Mouse (Mus musculus) spleen, postnatal 14 days (tissue): ENCODE results near the gene Ryr3.
"Not testable (repeated sequence)": the region's sequence is repeated elsewhere in the genome, so short reads cannot be mapped to it uniquely, and the experiment has no call there.

Source experiments
- DNase-seq, 2 experiments: peaks; one replicate each; pipeline ENCODE4 v3.0.0; 2021 to 2022; ENCODE audit warnings: low spot score in 2 of 2

Ryr3 gene

DNA sequence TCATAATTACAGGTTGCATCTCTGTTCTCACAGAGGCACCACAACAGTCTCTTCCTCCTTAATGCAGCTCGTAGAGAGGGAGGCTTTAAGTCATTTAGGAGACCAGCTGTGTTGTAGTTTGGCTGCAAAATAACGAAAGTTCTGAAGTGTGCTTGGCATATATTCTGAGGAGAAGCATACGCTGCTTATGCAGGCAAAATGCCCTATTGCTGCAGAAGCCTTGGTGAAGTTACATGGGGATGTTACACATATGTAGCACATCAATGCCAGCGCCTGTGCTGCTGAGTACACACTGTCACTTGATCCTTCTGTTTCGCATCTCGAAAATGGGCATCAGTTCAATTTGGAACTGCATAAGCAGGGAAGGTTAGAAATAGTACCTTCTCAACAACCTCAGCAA is 112.3 kb downstream of the Ryr3 start:
- no peak for DNase-seq

DNA sequence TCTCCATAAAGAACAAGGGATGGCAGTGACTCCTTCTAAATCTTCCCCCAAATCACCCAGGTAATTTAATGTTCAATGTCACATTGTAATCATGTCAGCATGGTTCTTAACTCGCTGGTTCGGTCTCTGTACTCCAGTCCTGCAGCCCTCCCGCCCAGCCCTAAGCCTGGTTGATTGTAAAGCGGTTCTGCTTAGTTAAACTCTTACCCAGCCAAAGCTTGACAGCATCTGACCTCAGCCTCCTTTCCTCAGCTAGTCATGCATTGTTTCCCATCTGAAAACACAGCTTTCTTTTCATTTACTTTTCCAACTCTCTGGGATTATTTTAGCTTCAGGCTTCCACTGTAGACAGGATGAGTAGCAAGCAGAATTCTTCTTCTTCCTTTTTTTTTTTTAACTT is 121.7 kb downstream of the Ryr3 start:
- no peak for DNase-seq

DNA sequence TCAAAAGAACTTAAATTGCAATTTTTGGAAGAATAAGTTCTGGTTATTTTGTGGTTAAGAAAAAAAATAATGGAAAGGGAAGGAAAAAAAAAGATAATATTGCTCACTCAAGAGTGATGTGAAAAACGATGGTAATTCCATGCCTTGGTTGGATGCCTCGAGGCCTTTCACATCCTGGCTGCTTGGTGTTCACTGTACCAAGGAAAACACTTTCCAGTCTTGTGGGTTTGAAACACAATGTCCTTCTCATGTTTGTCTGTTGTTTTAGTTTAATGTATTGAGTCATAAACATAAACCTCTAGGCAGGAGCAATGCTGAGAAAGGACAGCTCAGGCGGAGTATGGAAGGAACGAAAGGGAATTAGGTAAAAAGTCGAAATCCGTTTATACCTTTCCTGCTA is 122.8 kb downstream of the Ryr3 start:
- no peak for DNase-seq

DNA sequence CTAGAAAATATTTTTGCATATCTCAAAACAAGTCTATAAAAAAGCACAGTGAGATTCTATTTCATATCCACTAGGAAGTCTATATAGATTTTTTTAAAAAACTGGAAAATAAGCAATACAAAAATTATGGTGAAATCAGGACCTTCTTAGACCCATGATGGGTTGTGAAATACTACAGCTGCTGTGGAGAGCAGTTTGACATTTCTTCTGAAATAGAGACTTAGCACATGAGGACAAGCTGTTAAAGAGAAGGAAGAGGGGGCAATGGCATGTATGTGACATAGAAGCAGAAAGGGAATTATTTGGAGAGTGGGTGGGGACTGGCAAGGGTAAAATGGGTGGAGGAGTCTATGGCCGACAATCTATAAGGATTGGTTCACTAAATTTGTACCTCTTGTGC is 124.1 kb downstream of the Ryr3 start:
- DNase-seq = no peak

DNA sequence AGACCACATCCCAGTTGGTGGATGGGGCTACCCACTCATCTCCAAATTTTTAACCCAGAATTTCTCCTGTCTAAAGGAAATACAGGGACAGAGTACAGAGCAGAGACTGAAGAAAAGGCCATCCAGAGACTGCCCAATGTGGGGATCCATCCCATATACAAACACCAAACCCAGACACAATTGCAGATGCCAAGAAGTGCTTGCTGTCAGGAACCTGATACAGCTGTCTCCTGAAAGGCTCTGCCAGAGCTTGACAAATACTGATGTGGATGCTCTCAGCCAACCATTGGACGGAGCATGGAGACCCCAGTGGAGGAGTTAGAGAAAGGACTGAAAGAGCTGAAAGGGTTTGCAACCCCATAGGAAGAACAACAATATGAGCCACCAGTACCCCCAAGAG is 125.6 kb downstream of the Ryr3 start:
- not testable (repeated sequence) for DNase-seq

DNA sequence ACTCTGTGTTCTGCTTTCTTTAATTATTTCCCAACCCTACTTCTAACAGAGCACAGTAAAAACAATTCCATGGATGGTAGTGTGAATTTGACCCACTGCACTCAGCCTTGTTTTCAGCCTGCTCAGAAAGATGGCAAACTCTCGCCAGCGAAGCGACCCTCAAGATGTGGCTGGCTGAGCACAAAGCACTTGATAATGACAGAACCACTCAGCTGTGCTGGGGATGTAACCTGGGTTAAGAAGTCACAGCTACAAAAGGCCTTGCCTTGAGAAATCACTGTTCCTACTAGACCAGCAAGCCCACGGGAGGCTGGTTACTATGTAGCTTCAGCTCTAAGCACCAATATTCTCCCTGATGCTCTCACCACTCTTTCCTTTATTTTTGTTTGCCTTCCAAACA is 140.5 kb downstream of the Ryr3 start:
- DNase-seq = no peak

DNA sequence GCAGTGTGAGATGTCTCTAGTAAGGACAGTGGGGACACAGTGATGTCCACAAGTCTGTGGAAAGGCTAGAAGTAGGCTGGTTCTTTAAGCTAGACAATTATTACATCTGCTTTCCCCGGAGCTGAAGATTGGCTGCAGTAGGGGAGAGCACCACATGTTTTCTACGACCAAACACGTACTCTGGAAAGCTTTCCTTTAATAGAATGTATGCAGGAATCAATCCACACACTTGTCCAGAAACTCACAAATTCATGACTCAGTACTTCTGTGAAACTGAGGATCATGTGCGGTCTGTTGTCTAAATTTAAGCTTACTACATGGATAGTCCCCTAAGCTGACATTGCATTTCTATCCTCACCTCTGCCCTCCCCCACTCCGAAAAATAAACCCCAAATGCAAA is 157.5 kb downstream of the Ryr3 start:
- DNase-seq = no peak

DNA sequence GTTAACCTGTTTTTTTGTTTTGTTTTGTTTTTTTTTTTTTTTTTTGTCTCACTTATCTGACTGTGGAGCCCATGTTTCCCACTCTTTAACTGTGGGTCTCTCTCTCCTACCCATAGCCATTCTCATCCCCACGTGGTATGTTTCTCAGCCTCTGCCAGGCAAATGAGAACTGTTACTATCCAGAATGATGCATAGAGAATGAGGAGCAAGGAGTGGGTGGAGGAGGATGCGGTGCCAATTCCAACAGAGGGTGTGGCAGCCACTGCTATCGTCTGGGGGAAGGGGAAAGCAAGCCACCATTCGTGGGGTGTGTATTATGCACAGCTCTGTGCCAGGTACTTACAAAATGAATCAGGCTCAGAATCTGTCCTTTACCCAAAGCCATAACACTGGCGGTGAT is 158.0 kb downstream of the Ryr3 start:
- DNase-seq = no peak

DNA sequence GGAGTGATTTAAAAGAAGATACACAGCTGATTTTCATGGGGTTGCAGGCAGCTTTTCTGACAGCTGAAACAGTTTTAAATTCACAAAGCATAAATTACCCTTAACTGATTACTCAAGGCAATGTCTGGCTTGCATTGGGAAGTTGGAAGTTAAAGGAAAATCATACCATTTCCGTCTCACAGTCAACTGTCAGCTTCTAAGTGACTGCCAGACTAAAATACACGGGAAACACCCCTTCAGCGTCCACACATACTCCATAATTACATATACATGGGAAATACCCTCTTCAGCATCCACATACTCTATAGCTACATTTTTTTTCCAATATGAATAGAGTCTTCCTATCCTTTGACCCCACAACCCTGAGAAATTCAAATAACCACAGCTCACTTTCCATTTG is 158.8 kb downstream of the Ryr3 start:
- DNase-seq = no peak

DNA sequence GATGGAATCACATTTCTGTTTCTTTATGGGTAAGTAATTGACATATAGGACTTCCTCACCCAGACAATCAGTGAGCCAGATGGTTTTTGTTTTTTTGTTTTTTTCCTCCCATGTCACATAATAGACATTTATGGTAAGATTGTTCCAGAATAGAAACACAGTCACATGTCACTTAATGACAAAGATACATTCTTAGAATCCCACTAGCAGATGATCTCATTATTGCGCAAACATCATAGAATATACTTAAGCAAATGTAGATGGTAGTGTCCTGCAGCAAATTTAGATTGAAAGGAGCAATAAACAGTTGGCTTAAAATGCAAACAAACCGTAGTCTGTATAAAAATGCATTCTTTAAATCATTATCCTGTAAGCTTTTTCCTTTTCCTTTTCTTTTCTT is 161.3 kb downstream of the Ryr3 start:
- DNase-seq = no peak

DNA sequence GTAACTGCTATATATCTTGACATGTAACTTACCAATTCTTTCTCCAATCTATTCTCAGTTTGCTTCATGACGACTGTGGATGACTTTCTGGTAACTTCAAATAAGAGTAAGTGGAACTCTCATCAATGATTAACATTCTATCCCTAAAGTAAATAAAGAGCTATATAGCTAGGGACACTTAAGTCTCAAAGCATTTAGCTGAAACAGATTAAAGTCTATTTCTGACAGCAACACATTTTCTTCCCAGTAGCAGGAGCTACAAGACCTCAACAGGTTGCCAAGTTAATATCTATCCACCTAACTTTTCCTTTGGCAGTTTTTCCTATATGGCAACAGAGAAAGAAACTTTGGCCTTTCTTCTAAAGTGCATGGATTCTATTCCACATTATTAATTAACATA is 167.1 kb downstream of the Ryr3 start:
- DNase-seq = no peak

DNA sequence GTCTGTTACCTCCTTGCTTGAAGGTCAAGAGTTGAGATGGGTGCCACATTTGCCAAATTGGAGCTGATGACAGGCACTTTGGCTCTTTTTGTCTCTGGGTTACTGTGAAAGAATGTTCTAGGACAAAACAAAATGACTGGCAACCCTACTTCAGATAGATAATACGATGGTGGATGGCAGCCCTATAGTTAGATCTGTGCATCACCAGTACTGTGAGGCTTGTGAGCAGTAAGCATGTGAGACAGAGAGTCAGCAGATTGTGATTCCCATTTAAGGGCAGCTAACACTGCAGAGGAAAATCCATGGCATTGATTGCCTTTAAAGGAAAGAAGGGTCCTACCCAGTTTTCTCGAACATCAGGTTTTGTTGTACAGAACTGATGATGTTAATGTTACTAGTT is 180.3 kb downstream of the Ryr3 start:
- DNase-seq = no peak

DNA sequence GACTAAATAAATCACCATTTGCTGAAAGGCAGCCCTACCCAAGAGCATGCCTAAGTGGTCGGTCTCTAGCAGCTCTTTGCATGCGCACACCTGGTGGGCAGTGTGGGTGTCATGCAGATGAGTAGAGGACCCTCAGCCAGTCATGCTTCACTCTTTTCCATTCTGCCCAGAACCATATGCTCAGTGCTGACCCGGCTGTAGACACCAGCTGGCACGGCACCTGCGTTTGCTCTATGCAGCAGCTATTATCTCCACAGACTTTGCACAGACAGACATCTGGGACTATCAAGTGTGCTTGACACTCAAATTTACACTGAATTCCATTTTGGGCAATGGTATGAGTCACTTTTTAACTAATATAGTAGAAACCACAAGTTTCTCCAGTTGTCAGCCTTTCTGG is 186.2 kb downstream of the Ryr3 start:
- no peak for DNase-seq

DNA sequence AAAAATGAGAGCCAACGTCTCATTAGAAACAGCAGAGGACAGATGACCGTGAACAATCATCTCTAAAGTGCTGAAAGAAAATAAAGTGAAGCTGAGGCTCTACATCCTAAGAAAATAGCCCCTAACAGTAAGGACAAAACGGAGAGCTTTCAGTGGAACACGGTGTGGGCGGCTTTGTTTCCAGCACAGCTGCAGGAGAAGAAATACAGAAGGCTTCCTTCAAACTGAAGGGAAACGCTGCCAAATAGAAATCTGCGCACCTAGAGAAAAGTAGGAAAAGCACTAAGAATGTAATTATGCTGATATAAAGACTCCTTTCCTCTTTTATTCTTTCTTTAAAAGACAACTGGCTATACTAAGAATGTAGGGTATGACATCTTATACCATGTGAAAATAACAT is 197.0 kb downstream of the Ryr3 start:
- no peak for DNase-seq

DNA sequence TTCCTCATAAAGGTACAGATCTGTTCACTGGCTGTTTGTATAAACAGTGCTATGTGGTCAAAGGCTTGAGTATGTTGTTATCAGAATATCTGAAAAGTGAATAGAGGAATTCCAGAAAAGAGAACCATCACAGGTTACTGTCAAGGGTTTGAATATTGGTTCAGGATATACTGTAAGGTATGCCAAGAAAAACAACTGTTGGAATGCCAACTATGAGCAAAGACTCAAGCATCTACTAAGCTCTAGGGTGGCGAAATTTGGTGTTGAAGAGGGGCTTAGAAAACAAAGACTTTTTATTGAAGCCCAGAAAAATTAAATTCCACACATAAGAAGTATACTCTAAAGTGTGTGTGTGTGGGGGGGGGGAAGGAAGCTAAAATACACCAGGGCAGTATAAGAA is 198.6 kb downstream of the Ryr3 start:
- DNase-seq = no peak

DNA sequence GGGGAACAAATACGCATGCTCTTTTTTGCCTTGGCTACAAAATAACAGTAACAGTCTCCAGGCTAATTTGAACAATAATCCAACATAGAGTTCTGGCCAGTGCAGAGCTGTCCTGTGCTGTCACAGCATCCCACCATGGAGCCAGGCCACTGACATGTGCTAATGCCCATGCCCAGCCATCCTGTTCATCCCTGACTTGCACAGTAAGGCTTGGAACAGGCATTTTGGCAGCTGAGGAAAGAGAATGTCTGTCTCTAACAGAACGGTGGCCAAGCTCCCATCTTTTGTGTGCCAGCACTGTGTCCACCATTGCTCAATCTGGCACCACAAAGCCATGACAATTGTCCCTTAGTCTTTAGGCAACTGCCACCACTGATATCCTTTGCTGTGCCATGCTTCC is 200.7 kb downstream of the Ryr3 start:
- DNase-seq = no peak

DNA sequence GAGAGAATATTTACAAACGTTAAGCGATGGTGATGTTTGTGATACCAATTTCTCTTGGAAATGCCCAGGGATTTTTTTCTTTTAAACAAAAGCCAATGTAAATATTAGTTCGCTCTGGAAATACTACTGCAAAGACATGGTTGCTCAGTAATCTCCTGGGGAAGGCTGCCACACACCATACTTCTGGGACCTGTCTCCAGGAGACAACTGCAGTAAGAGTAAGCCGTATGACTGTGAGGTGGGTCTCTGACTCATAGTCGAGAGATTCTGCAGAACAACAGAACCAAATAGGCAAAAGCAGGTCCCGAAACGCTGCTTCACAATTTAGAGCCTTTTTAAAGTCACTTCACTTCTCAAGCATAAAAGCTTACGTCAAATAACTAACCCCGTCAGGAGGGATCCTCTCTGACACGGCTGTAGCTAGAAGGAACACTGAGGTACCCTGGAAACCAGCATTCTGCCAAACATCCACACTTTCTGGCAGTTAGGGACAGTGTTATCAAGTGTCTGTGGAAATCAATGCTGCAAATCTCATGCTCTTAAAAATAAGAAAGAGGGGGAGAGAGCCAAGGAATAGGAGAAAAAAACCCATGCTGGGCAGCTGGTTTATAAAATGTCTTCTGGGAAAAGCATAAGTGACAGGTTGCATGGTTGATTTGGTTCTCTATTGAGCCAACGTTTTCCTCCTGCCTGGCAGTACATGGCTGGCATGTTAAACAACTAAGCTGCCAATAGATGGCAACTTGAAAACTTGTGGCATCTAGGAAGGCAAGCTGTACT is 207.7 kb downstream of the Ryr3 start:
- DNase-seq = no peak

DNA sequence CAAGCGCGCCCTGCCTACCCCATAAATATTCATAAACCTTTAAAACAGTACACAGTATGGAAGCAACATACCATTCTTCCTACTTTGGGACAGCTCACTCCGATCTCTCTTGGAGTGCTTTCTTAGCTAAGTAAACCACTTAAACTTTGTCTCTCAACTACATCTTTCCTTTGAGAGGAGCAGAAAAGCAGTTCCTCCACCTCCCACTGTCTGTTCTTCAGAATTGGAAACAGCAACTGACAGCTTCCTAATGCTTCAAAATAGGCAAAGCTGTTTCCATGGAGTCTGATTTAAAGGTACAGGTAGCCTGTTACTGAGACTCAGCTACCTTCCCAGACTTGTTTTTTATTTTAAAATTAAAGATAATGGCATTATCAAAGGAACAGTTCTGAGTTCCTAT is 218.4 kb downstream of the Ryr3 start:
- no peak for DNase-seq

DNA sequence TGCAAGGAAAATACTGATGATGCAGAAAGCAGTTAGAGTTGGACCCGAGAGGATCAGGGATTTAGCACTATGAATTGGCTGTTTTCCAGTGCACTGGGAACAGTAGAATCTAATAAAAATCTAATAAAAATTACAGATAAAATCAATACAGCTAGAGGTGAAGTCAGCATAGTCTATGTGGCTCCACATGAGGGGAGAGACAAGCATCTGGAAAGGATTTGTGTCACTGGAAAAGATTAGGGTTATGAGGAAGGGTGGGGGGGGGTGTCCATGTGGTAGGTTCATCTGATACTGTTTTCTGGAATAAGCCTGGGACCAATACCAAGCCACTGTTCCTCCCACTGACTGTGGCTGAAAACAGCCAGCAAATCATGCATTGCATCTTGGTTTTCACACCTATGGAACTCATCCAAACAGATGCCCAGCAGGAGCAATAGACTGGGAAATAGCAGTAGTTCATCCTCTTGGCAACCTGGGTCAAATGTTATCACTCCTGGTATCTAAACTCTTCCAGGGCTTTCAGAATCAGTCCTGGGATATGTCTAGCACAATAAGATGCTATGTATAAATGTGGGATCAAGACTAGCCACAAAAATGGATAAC is 233.9 kb downstream of the Ryr3 start:
- DNase-seq = no peak

DNA sequence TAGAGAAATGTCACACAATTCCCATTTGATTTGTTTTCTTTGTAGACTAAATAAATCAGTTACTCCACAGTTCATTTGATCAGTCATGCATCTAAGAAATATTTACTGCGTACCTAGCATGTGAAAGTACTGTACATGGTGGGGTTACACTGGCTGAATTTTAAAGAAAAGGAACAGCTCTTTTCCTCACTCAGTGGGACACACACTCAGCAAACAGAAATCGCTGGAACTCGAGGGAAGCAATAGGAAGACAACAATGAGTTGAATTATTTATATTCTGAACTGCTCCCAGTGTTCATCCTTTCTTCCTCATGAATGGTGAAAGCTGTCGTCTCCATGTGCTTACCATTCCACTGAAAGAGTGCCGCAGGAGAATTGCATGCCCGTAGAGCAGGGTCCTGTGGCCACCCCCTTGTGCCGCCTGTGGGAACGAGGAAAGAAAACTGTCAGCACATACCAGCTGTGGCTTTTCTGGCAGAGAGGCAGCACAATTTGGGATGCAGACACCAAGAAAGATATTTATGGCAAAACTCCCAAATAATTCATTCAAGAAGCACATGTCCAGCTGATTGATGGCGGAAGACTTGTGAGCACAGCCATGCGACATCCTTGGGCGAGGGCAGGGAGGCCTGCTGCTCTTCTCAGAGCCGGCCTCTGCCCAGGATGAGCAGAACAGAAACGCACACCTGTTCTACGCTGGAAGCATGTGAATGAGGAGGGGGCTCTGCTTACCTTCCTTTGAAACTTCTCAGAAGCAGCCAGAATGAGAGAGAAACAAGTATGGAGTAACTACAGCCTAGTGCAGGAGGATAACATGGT is 249.9 kb downstream of the Ryr3 start:
- no peak for DNase-seq

DNA sequence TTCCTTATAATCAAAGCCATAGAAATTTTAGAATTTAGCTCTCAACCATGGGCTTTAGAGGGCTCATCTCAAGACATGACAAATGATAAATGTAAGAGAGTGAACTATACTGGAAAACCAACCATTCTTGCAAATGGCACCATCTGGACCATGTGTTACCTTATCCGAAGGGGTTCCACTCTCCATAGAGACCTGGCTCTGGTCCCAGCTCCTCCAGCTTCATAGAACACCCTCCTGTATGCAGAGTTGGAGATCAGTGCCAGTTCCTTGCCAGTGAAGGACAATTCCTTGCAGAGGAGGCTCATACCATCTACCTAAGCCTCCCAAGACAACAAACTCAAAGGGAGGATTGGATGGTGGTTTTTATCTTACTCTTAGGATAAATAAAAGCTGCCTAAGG is 268.0 kb downstream of the Ryr3 start:
- no peak for DNase-seq

DNA sequence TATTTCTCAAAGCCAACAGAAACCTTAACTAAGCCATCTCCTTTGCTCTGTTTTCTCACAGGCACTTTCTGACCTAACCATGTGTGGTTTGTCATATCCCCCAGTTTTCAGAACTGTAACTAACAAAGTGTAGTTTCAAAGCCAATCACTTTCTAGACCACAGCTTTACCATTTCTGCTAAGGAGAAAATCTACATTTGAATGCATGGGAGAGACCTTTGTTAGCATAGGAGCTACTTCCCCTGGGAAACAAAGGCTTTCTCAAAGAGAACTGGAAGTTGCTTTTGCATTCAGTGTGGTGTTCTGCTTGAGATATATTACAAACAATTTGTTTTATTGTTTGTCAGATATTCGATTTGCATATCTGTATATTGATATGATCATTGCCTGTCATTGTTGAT is 285.1 kb downstream of the Ryr3 start:
- no peak for DNase-seq

DNA sequence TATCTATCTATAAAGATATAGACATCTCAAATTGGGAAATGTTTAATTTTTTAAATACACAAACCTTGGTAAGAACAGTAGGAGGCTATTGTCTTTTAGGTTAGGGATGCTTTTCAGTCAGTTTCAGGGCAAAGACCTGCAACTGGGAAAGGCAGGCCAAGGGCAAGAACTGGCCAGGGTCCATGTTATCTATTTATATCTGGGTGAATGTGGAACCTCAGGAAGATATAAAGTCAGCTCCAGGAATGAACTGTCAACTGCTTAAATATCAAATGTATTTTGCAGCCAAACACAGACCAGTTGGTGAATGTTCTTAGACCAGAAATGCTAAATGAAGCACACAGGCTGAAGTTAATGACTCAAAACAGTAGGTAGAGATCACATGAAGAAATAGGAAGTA is 303.1 kb downstream of the Ryr3 start:
- DNase-seq = no peak
